Mouse (Mus musculus) neural tube, embryonic 14.5 days (tissue): ENCODE measurements at regions not wholly inside any gene's neighbourhood (a gene's known extent, or its start where the extent isn't known, plus 50 kb on each side); places are given as distances from the start of the nearest gene placed in this dataset.

ENCODE experiments used
- ATAC-seq: fragments of 200-750 bp; cut with Nextera tagmentation; 2 replicates; pipeline ENCODE4 v1.8.0; 2017; ENCODE audit warnings: low read depth, mild to moderate bottlenecking, moderate TSS enrichment, moderate library complexity
- H3K27ac ChIP-seq: fragments of 300-500 bp; sonication (generic); 2 replicates; pipeline ENCODE4 v1.5.1; 2014; ENCODE audit warnings: low read depth, mild to moderate bottlenecking, control low read depth, low read length, moderate library complexity, mixed read lengths
- H3K27me3 ChIP-seq: fragments of 300-500 bp; sonication (generic); 2 replicates; pipeline ENCODE4 v1.6.1; 2014; ENCODE audit warnings: low read length; ENCODE audit not compliant: control insufficient read depth, insufficient read depth
- H3K36me3 ChIP-seq: fragments of 300-500 bp; sonication (generic); 2 replicates; pipeline ENCODE4 v1.6.1; 2014; ENCODE audit warnings: low read length, mixed read lengths; ENCODE audit not compliant: control insufficient read depth, insufficient read depth
- H3K4me1 ChIP-seq: fragments of 300-500 bp; sonication (generic); 2 replicates; pipeline ENCODE4 v1.6.1; 2014; ENCODE audit warnings: low read length; ENCODE audit not compliant: control insufficient read depth, insufficient read depth
- H3K4me2 ChIP-seq: fragments of 300-500 bp; sonication (generic); 2 replicates; pipeline ENCODE4 v1.6.1; 2014; ENCODE audit warnings: mild to moderate bottlenecking, low read depth, low read length, control low read depth
- H3K4me3 ChIP-seq: fragments of 300-500 bp; sonication (generic); 2 replicates; pipeline ENCODE4 v1.5.1; 2014; ENCODE audit warnings: low read depth, low read length, control low read depth, mixed read lengths
- H3K9ac ChIP-seq: fragments of 300-500 bp; sonication (generic); replicated peaks from 2 replicates; pipeline ENCODE4 v1.6.1; 2014; ENCODE audit warnings: low read depth, mild to moderate bottlenecking, control low read depth, low read length, mixed read lengths
- H3K9me3 ChIP-seq: fragments of 300-500 bp; sonication (generic); 2 replicates; pipeline ENCODE4 v1.6.1; 2016; ENCODE audit warnings: low read length; ENCODE audit not compliant: control insufficient read depth
- WGBS: fragments of 180-500 bp; shearing (Covaris S2); extraction: QIAGEN DNeasy Blood & Tissue Kit; methylation state at CpG from one replicate; pipeline ENCODE4 v1.1.7; 2014; 5-methylcytosine and 5-hydroxymethylcytosine counted together

DNA sequence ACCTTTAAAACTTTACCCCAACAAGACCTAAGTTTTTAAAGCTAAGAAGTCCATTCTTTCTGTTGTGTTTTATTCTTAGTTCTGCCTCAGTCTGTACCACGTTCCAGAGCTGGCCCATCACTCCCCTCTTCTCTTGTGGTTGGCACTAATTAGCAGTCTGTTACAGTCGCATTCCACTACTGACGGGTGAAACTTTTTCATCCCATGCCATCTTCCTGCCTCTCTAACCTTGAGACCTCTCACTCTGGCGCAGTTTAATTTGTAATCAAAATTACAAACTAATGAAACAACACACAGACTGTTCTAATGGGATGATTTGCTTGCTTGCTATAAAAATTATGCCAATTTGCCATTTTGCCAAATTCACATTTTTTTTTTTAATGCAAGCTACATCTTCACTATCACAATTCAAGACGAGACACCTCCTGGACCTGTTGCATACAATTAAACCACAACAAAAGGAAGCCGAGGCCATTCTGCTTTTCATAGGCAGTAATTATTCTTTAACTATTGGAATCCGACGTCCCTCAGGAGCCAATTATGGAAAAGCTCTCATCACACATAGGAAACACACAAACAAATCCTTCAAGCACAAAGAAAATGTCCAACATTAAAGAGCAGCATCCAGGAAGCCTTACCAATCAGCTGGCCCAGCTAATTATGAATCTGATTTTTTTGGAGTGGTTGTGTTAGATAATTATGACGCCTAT, 138.1 kb upstream of the Irx5 start:
- H3K27ac ChIP-seq, result no peak overlapping the region
- no peak overlapping the region for H3K4me2 ChIP-seq
- no peaks in the 10 kb centered on the region for H3K36me3 ChIP-seq
- WGBS, result 74% methylated on average over 9 of the region's 9 CpGs
- no peaks in the 10 kb centered on the region for H3K27me3 ChIP-seq
- no peaks in the 10 kb centered on the region for H3K4me1 ChIP-seq
- no peak for ATAC-seq
- H3K9me3 ChIP-seq, result no peaks in the 10 kb centered on the region
- no peak overlapping the region for H3K9ac ChIP-seq
- H3K4me3 ChIP-seq, result no peak overlapping the region

DNA sequence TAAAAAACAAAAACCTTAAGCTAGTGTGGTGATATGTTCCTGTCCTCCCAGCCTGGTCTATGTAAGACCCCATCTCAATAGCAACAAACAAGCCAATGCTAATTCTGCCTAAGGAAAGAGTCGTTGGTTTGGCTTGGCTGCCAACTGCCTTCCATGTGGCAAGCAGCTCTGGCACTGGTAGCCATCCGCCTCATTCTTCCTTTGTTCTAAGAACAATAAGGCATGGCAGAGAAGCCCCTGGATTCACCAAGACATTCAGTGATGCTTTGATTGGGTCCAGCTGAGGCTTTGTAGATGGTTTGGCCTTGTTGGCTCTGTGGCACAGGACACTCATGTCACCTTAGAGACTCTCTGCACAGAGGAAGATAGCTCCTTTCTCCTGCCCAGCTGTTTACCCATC, 139.9 kb upstream of the Irx5 start:
- H3K4me2 ChIP-seq, result no peak overlapping the region
- 71% methylated on average over 2 of the region's 2 CpGs for WGBS
- no peak overlapping the region for H3K9ac ChIP-seq
- no peak overlapping the region for H3K27ac ChIP-seq
- no peaks in the 10 kb centered on the region for H3K27me3 ChIP-seq
- H3K9me3 ChIP-seq, result no peaks in the 10 kb centered on the region
- ATAC-seq, result no peak
- H3K4me1 ChIP-seq, result no peaks in the 10 kb centered on the region
- no peak overlapping the region for H3K4me3 ChIP-seq
- H3K36me3 ChIP-seq, result no peaks in the 10 kb centered on the region

DNA sequence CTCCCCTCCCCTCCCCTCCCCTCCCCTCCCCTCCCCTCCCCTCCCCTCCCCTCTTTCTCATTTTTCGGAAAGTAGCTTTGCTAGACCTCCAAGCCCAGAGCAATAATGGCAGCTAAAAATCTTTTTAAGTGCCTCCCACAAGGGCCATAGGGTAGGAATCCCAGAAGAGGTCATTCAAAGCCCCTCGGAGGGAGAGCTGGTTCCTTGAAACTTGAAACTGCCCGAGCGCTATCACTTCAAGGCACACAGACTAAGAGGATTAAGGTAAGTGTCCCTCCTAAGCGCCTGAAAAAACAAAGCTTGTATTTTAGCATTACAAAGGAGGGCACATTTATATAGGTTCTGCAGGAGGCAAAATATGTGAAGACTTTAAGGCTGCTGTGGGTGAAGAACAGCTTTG, 141.2 kb upstream of the Irx5 start:
- H3K4me2 ChIP-seq, result no peak overlapping the region
- no peaks in the 10 kb centered on the region for H3K36me3 ChIP-seq
- no peaks in the 10 kb centered on the region for H3K4me1 ChIP-seq
- WGBS, result 6% methylated on average over 4 of the region's 5 CpGs
- no peaks in the 10 kb centered on the region for H3K27me3 ChIP-seq
- no peak overlapping the region for H3K4me3 ChIP-seq
- H3K9me3 ChIP-seq, result no peaks in the 10 kb centered on the region
- no peak for ATAC-seq
- H3K9ac ChIP-seq, result no peak overlapping the region
- H3K27ac ChIP-seq, result no peak overlapping the region

DNA sequence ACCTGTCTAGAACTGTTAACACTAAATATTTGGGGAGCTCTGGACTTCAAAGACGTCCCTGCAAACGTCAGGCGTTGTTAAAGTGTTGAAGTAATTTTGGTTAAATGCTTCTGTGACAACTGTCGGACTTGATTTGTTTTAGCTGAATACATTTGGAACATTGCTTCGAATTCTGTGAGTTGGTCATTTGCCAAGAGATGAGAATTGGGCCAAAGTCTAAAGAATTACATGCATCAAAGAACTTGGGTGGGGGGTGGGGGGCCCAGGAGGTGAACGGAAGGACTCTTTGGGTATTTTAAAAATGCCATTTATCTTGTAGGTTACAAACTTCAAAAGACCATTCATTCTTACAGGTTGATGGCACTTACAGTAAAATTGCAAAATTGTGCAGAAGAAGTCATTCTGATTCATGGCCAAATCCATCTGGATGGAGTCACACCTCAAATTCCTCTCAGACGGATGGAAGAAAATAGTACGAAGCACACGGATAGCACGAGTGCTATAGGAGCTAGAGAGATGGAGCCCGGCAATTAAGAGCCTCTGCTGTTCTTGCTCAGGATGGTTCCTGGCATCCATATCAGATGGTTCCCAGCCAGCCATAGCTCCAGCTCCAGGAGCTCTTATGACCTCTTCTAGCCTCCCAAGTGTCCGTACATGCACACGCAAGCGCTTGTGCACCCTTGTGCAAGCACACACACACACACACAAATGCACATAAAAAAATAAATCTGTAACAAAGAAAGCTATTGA, 144.5 kb upstream of the Irx5 start:
- H3K27me3 ChIP-seq, result no peaks in the 10 kb centered on the region
- WGBS, result 78% methylated on average over 14 of the region's 14 CpGs

DNA sequence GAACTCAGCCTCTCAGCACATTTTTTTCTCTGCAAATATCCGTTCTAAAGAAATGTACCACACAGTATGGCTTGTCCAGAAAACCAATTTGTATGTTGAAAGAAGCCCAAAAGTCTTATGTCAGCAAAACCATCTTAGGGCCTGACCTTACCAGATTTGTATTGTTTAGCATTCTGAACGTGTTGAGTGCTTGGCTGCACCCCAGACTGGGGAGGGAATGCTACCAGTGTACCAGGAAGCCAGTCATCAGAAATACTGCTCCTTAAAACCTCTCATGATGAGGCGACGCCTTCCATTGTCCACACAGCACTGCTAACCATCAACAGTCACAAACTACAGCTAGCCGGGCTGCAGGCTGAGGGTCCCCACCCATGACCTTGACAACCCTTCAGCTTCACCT, 148.3 kb upstream of the Irx5 start:
- Histone ChIP-seq H3K36me3 (no peaks in the 10 kb centered on the region), H3K27me3 (no peaks in the 10 kb centered on the region), H3K9ac (no peak overlapping the region), H3K9me3 (no peaks in the 10 kb centered on the region), H3K4me3 (no peak overlapping the region), H3K27ac (no peak overlapping the region), H3K4me2 (no peak overlapping the region), H3K4me1 (no peaks in the 10 kb centered on the region)
- WGBS, result 73% methylated on average over 5 of the region's 5 CpGs
- no peak for ATAC-seq

More for the DNA sequence above, 144.5 kb upstream of the Irx5 start:
- Histone ChIP-seq H3K4me1 (no peaks in the 10 kb centered on the region), H3K9ac (no peak overlapping the region), H3K4me3 (no peak overlapping the region), H3K4me2 (no peak overlapping the region), H3K9me3 (no peaks in the 10 kb centered on the region), H3K27ac (no peak overlapping the region), H3K36me3 (no peaks in the 10 kb centered on the region)
- ATAC-seq, result no peak

DNA sequence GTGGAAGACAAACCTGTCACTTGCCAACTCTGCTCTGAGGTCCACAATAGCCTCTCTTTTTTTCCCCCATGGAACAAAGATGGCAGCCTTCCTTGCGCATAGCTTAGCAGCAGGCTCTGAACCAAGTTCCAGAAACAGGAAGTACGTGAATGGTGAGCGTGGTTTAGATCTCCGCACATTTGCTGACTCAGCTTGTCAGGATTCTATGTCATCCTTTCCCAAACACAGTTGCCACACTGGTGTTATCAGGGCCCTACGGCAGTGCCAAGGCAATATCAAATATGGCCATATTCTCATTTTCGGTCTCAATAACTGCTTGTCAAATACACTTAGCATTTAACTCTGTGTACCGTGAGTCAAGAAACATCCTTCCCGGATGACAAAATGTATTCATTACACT, 161.8 kb upstream of the Irx5 start:
- no peak overlapping the region for H3K4me2 ChIP-seq
- H3K27me3 ChIP-seq, result no peaks in the 10 kb centered on the region
- H3K4me3 ChIP-seq, result no peak overlapping the region
- WGBS, result 96% methylated on average over 8 of the region's 8 CpGs
- H3K36me3 ChIP-seq, result no peaks in the 10 kb centered on the region
- H3K9ac ChIP-seq, result no peak overlapping the region
- H3K9me3 ChIP-seq, result no peaks in the 10 kb centered on the region
- no peak overlapping the region for H3K27ac ChIP-seq
- ATAC-seq, result no peak
- no peaks in the 10 kb centered on the region for H3K4me1 ChIP-seq

DNA sequence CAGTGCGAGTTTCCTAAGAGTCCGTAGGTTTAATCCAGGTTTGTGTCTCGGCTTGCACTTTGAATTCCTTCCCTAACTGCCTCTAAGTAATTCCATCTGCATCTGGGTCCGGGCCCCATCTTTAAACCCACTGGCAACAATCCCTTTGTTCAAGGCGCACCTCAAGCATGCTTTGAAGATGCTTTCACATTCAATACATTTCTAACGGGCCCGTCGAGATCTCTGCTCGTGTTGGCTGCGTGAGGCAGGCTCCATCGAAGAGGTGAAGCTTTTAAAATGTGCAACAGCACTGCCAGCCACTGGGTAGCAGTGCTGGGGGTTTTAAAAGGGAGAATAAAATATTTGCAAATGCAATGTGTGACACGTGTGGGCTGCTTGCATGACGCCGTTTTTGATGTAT, 163.4 kb upstream of the Irx5 start:
- H3K9me3 ChIP-seq, result no peaks in the 10 kb centered on the region
- no peaks in the 10 kb centered on the region for H3K36me3 ChIP-seq
- H3K4me1 ChIP-seq, result no peaks in the 10 kb centered on the region
- no peak overlapping the region for H3K4me3 ChIP-seq
- no peaks in the 10 kb centered on the region for H3K27me3 ChIP-seq
- WGBS, result 73% methylated on average over 14 of the region's 14 CpGs
- no peak for ATAC-seq
- H3K27ac ChIP-seq, result no peak overlapping the region
- no peak overlapping the region for H3K4me2 ChIP-seq
- no peak overlapping the region for H3K9ac ChIP-seq

DNA sequence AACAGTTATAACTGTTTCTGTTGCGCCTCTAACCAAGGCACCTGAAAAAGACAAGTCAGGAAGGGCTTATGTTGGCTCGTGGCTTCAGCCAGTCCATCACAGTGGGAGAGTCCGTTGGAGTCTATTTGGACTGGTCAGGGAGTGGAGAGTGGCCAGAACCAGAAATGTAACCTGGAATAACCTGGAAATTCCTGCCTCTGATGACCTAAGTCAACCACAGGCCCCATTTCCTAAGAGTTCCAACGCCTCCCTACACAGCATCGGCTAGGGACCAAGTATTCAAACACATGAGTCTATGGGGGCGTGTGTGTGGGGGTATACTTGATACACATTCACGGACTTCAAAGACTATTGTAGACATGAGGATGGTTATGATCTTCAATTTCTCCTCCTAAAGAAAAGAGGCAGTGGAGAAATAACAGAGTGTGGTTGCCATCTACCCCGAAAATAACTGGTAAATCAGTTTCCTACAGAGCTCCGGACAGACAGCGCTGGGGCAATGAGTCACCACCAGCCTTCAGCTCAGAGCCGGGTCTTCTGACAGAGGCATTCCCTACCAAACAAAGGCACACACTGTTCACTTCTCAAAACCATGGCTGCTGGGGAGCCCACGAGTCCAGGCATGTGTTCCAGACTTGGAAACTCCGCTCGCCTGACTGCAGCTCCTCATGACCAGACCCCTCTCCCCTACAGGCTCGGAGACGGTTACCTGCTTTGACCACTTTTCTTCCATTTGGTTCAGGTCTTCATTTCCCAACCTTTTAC, 167.0 kb upstream of the Irx5 start:
- H3K27ac ChIP-seq, result no peak overlapping the region
- H3K4me2 ChIP-seq, result no peak overlapping the region
- no peak overlapping the region for H3K9ac ChIP-seq
- no peak for ATAC-seq
- H3K4me3 ChIP-seq, result no peak overlapping the region
- H3K27me3 ChIP-seq, result no peaks in the 10 kb centered on the region
- H3K9me3 ChIP-seq, result no peaks in the 10 kb centered on the region
- WGBS, result 92% methylated on average over 16 of the region's 16 CpGs
- no peaks in the 10 kb centered on the region for H3K4me1 ChIP-seq
- H3K36me3 ChIP-seq, result no peaks in the 10 kb centered on the region

DNA sequence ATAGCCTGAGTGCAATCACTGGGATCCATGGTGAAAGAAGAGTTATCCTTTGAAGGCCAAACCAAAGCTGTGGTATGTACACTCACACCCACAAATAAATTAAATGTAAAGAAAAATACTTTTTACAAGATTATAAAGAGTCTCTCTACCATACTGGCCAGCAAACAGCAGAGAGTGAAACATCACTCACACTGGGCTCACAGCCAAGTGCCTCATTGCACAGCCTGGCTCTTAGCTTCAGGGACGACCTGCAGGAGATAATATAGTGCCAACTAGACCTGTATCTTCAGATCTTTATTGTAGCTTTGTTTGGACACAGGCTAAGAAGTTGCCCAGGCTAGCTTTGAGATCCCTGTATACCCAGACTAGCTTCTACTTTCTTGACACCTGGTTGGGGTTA, 174.1 kb upstream of the Irx5 start:
- no peak for ATAC-seq
- H3K9ac ChIP-seq, result no peak overlapping the region
- H3K4me2 ChIP-seq, result no peak overlapping the region
- no peak overlapping the region for H3K4me3 ChIP-seq
- 40% methylated on average over 1 of the region's 1 CpGs for WGBS
- no peaks in the 10 kb centered on the region for H3K4me1 ChIP-seq
- no peak overlapping the region for H3K27ac ChIP-seq
- no peaks in the 10 kb centered on the region for H3K27me3 ChIP-seq
- H3K9me3 ChIP-seq, result no peaks in the 10 kb centered on the region
- no peaks in the 10 kb centered on the region for H3K36me3 ChIP-seq
